Mouse (Mus musculus): Measurements from ENCODE around the gene Slc7a3. TPM values are rescaled to one million over a fixed set of nuclear protein-coding genes. Genes with fewer than 3 reads are reported as not detected.
A peak's percentile ranks its signal among the peaks of the same experiment; 100 is the strongest.

Gene Slc7a3
- 19.0 TPM for polyA plus RNA-seq (2012; fragmentation: generic; extraction: Trizol)

GRCm38 (mm10) chrX:101085920-101086319 is at the start of gene Slc7a3:
Gene Slc7a3, minus strand, starts transcription at chrX:101086020.
- Histone ChIP-seq H3K27me3 (ENCODE audit: control insufficient read depth, insufficient read depth, insufficient read length) (no peaks in the 10 kb centered on the region), H3K4me2 (ENCODE audit: low read depth) (no peak within 1 kb of the TSS), H3K79me2 (ENCODE audit: control insufficient read depth, insufficient read depth) (no peaks in the 10 kb centered on the region), H3K4me3 (peak within 1 kb of the TSS; percentile 17), H3K36me3 (ENCODE audit: control insufficient read depth, insufficient read depth) (no peaks in the 10 kb centered on the region), H3ac (ENCODE audit: control insufficient read depth, insufficient read length) (no peak within 1 kb of the TSS)
- TF ChIP-seq MAX (IDR thresholded peaks at IDR 0.05; ENCODE audit: low read depth) = no peak

GRCm38 (mm10) chrX:101131992-101132791 is 46.4 kb upstream of the Slc7a3 start:
- H3K27me3 ChIP-seq (ENCODE audit: control insufficient read depth, insufficient read depth, insufficient read length) = no peaks in the 10 kb centered on the region
- H3K36me3 ChIP-seq (ENCODE audit: control insufficient read depth, insufficient read depth) = no peaks in the 10 kb centered on the region
- H3K4me2 ChIP-seq (ENCODE audit: low read depth) = peak overlapping the region; percentile 72
- no peak overlapping the region for H3ac ChIP-seq (ENCODE audit: control insufficient read depth, insufficient read length)
- no peaks in the 10 kb centered on the region for H3K79me2 ChIP-seq (ENCODE audit: control insufficient read depth, insufficient read depth)
- H3K4me3 ChIP-seq = no peak overlapping the region
- no peak for TF ChIP-seq MAX (IDR thresholded peaks at IDR 0.05; ENCODE audit: low read depth)
- no peak for TF ChIP-seq USF1 (IDR thresholded peaks at IDR 0.05; ENCODE audit: low read depth)
- no peak for TF ChIP-seq TCF12 (IDR thresholded peaks at IDR 0.05; ENCODE audit: insufficient read depth, poor library complexity, severe bottlenecking)
- TF ChIP-seq E2F4 (IDR thresholded peaks at IDR 0.05; ENCODE audit: insufficient read depth) = no peak
- no peak for TF ChIP-seq POLR2AphosphoS2 (IDR thresholded peaks at IDR 0.05; ENCODE audit: insufficient read length, low read depth)
- TF ChIP-seq CEBPB (IDR thresholded peaks at IDR 0.05; ENCODE audit: insufficient read depth, poor library complexity, severe bottlenecking) = no peak
- no peak for TF ChIP-seq TCF3 (IDR thresholded peaks at IDR 0.05; ENCODE audit: insufficient read length, low read depth)
- TF ChIP-seq POLR2A (IDR thresholded peaks at IDR 0.05; ENCODE audit: insufficient read length, low read depth) = no peak
- no peak for TF ChIP-seq SRF (IDR thresholded peaks at IDR 0.05; ENCODE audit: control insufficient read depth, insufficient read length, low read depth)

- no peaks in the 10 kb centered on the region for H3K27me3 ChIP-seq (ENCODE audit: control insufficient read depth, insufficient read depth, insufficient read length)
- H3K4me3 ChIP-seq = no peak overlapping the region
- no peak overlapping the region for H3ac ChIP-seq (ENCODE audit: control insufficient read depth, insufficient read length)
- no peak overlapping the region for H3K4me2 ChIP-seq (ENCODE audit: low read depth)
- no peaks in the 10 kb centered on the region for H3K36me3 ChIP-seq (ENCODE audit: control insufficient read depth, insufficient read depth)
- H3K79me2 ChIP-seq (ENCODE audit: control insufficient read depth, insufficient read depth) = no peaks in the 10 kb centered on the region
- TF ChIP-seq REST (IDR thresholded peaks at IDR 0.05; ENCODE audit: insufficient read depth, insufficient read length) (no peak), MYOD1 (IDR thresholded peaks at IDR 0.05; ENCODE audit: control insufficient read depth in 1 of 3, insufficient read length in 2 of 3, low read depth in 2 of 3) (no peak), CEBPB (IDR thresholded peaks at IDR 0.05; ENCODE audit: insufficient read depth, poor library complexity, severe bottlenecking) (no peak), POLR2AphosphoS2 (IDR thresholded peaks at IDR 0.05; ENCODE audit: insufficient read length, low read depth) (no peak), SRF (IDR thresholded peaks at IDR 0.05; ENCODE audit: control insufficient read depth, insufficient read length, low read depth) (no peak)
Measured at GRCm38 (mm10) chrX:101131001-101131400, 45.2 kb upstream of the Slc7a3 start.

- Histone ChIP-seq H3K36me3 (ENCODE audit: control insufficient read depth, insufficient read depth) (no peaks in the 10 kb centered on the region), H3K27me3 (ENCODE audit: control insufficient read depth, insufficient read depth, insufficient read length) (no peaks in the 10 kb centered on the region), H3K79me2 (ENCODE audit: control insufficient read depth, insufficient read depth) (no peaks in the 10 kb centered on the region), H3K4me3 (no peak overlapping the region), H3ac (ENCODE audit: control insufficient read depth, insufficient read length) (no peak overlapping the region), H3K4me2 (ENCODE audit: low read depth) (peak overlapping the region; percentile 8)
- TF ChIP-seq POLR2A (IDR thresholded peaks at IDR 0.05; ENCODE audit: insufficient read length, low read depth) (no peak), MYOG (IDR thresholded peaks at IDR 0.05; ENCODE audit: control insufficient read depth in 1 of 3, insufficient read depth in 1 of 3, insufficient read length in 2 of 3, low read depth in 2 of 3) (no peak), CEBPB (IDR thresholded peaks at IDR 0.05; ENCODE audit: insufficient read depth, poor library complexity, severe bottlenecking) (no peak), REST (IDR thresholded peaks at IDR 0.05; ENCODE audit: insufficient read depth, insufficient read length) (no peak), POLR2AphosphoS2 (IDR thresholded peaks at IDR 0.05; ENCODE audit: insufficient read length, low read depth) (no peak), USF1 (IDR thresholded peaks at IDR 0.05; ENCODE audit: low read depth) (no peak), MYOD1 (IDR thresholded peaks at IDR 0.05; ENCODE audit: control insufficient read depth in 1 of 3, insufficient read length in 2 of 3, low read depth in 2 of 3) (no peak), TCF3 (IDR thresholded peaks at IDR 0.05; ENCODE audit: insufficient read length, low read depth) (no peak), TCF12 (IDR thresholded peaks at IDR 0.05; ENCODE audit: insufficient read depth, poor library complexity, severe bottlenecking) (no peak), SRF (IDR thresholded peaks at IDR 0.05; ENCODE audit: control insufficient read depth, insufficient read length, low read depth) (no peak), MAX (IDR thresholded peaks at IDR 0.05; ENCODE audit: low read depth) (no peak), E2F4 (IDR thresholded peaks at IDR 0.05; ENCODE audit: insufficient read depth) (no peak)
Measured at GRCm38 (mm10) chrX:101128559-101128958, 42.7 kb upstream of the Slc7a3 start.

GRCm38 (mm10) chrX:101126977-101127376 is 41.2 kb upstream of the Slc7a3 start:
- peak overlapping the region; percentile 71 for H3K4me2 ChIP-seq (ENCODE audit: low read depth)
- no peaks in the 10 kb centered on the region for H3K27me3 ChIP-seq (ENCODE audit: control insufficient read depth, insufficient read depth, insufficient read length)
- H3K36me3 ChIP-seq (ENCODE audit: control insufficient read depth, insufficient read depth) = no peaks in the 10 kb centered on the region
- no peak overlapping the region for H3ac ChIP-seq (ENCODE audit: control insufficient read depth, insufficient read length)
- H3K4me3 ChIP-seq = no peak overlapping the region
- H3K79me2 ChIP-seq (ENCODE audit: control insufficient read depth, insufficient read depth) = no peaks in the 10 kb centered on the region
- no peak for TF ChIP-seq MAX (IDR thresholded peaks at IDR 0.05; ENCODE audit: low read depth)
- TF ChIP-seq TCF3 (IDR thresholded peaks at IDR 0.05; ENCODE audit: insufficient read length, low read depth) = no peak
- TF ChIP-seq CEBPB (IDR thresholded peaks at IDR 0.05; ENCODE audit: insufficient read depth, poor library complexity, severe bottlenecking) = no peak
- no peak for TF ChIP-seq USF1 (IDR thresholded peaks at IDR 0.05; ENCODE audit: low read depth)
- TF ChIP-seq SRF (IDR thresholded peaks at IDR 0.05; ENCODE audit: control insufficient read depth, insufficient read length, low read depth) = no peak
- TF ChIP-seq MYOG (IDR thresholded peaks at IDR 0.05; ENCODE audit: control insufficient read depth in 1 of 3, insufficient read depth in 1 of 3, insufficient read length in 2 of 3, low read depth in 2 of 3) = no peak
- no peak for TF ChIP-seq REST (IDR thresholded peaks at IDR 0.05; ENCODE audit: insufficient read depth, insufficient read length)
- TF ChIP-seq TCF12 (IDR thresholded peaks at IDR 0.05; ENCODE audit: insufficient read depth, poor library complexity, severe bottlenecking) = no peak
- no peak for TF ChIP-seq POLR2AphosphoS2 (IDR thresholded peaks at IDR 0.05; ENCODE audit: insufficient read length, low read depth)
- TF ChIP-seq POLR2A (IDR thresholded peaks at IDR 0.05; ENCODE audit: insufficient read length, low read depth) = no peak
- TF ChIP-seq E2F4 (IDR thresholded peaks at IDR 0.05; ENCODE audit: insufficient read depth) = no peak
- TF ChIP-seq MYOD1 (IDR thresholded peaks at IDR 0.05; ENCODE audit: control insufficient read depth in 1 of 3, insufficient read length in 2 of 3, low read depth in 2 of 3) = no peak
